Mouse (Mus musculus): ENCODE measurements around the gene Gchfr. TPM values are rescaled to one million over a fixed set of nuclear protein-coding genes. Genes with fewer than 3 reads are reported as not detected.

Gene Gchfr
- polyA plus RNA-seq, 1 experiment, result 1.1 TPM

Other genes starting within 250 kb of the Gchfr start
- gene Chst14, start 241.3 kb upstream of the Gchfr start, polyA plus RNA-seq (2012; rRNA removed), result 3.2 and 3.3 TPM in 2 replicates
- 42.7 and 44.2 TPM in 2 replicates for gene Ccdc32, start 138.4 kb upstream of the Gchfr start, polyA plus RNA-seq (2012; rRNA removed)
- gene Rpusd2, start 133.0 kb upstream of the Gchfr start, polyA plus RNA-seq (2012; rRNA removed), result 4.8 and 6.2 TPM in 2 replicates
- 0.04 and 0.06 TPM in 2 replicates for gene Knl1, start 120.7 kb upstream of the Gchfr start, polyA plus RNA-seq (2012; rRNA removed)
- gene Rad51, start 55.0 kb upstream of the Gchfr start, polyA plus RNA-seq (2012; rRNA removed), result 0.84 and 1.4 TPM in 2 replicates
- gene Rmdn3, start 10.7 kb upstream of the Gchfr start, polyA plus RNA-seq (2012; rRNA removed), result 56.6 and 59.2 TPM in 2 replicates
- gene Gm14137, start 6.7 kb downstream of the Gchfr start, polyA plus RNA-seq (2012; rRNA removed), result 0.57 and 0.58 TPM in 2 replicates
- 48.3 and 78.0 TPM in 2 replicates for gene Zfyve19, start 40.8 kb downstream of the Gchfr start, polyA plus RNA-seq (2012; rRNA removed)
- gene Dnajc17, start 41.0 kb downstream of the Gchfr start, polyA plus RNA-seq (2012; rRNA removed), result 35.4 and 40.1 TPM in 2 replicates
- gene Ppp1r14d, start 62.1 kb downstream of the Gchfr start, polyA plus RNA-seq (2012; rRNA removed), result not detected in 2 replicates
- 1.4 and 1.5 TPM in 2 replicates for gene Spint1, start 69.6 kb downstream of the Gchfr start, polyA plus RNA-seq (2012; rRNA removed)
- 6.2 and 6.5 TPM in 2 replicates for gene Rhov, start 103.5 kb downstream of the Gchfr start, polyA plus RNA-seq (2012; rRNA removed)
- 28.6 and 28.8 TPM in 2 replicates for gene Vps18, start 121.0 kb downstream of the Gchfr start, polyA plus RNA-seq (2012; rRNA removed)
- 3.3 and 4.2 TPM in 2 replicates for gene Dll4, start 158.0 kb downstream of the Gchfr start, polyA plus RNA-seq (2012; rRNA removed)
- gene Chac1, start 183.5 kb downstream of the Gchfr start, polyA plus RNA-seq (2012; rRNA removed), result 7.1 and 7.6 TPM in 2 replicates